Mouse (Mus musculus) forebrain, embryonic 11.5 days (tissue): Measurements from ENCODE around the gene Sox1. TPM values are rescaled to one million over a fixed set of nuclear protein-coding genes. Genes with fewer than 3 reads are reported as not detected.

Experiments used
- ATAC-seq: fragments of 200-750 bp; cut with Nextera tagmentation; replicated peaks from 2 replicates; pipeline ENCODE4 v1.8.0; 2017; ENCODE audit warnings: moderate TSS enrichment; ENCODE audit not compliant: low FRiP score
- DNase-seq: peaks from one replicate; pipeline ENCODE4 v3.0.0-alpha.2; 2017; ENCODE audit warnings: low spot score
- H3K27ac ChIP-seq: fragments of 300-500 bp; sonication (generic); 2 replicates; pipeline ENCODE4 v1.5.1; 2014; ENCODE audit warnings: low read depth, low read length
- H3K27me3 ChIP-seq: fragments of 300-500 bp; sonication (generic); 2 replicates; pipeline ENCODE4 v1.6.1; 2014; ENCODE audit warnings: mild to moderate bottlenecking, low read length, mixed read lengths; ENCODE audit not compliant: control insufficient read depth, insufficient read depth
- H3K36me3 ChIP-seq: fragments of 300-500 bp; sonication (generic); 2 replicates; pipeline ENCODE4 v1.6.1; 2014; ENCODE audit warnings: mild to moderate bottlenecking, low read length, moderate library complexity, mixed read lengths; ENCODE audit not compliant: control insufficient read depth, insufficient read depth
- H3K4me1 ChIP-seq: fragments of 300-500 bp; sonication (generic); replicated peaks from 2 replicates; pipeline ENCODE4 v1.6.1; 2014; ENCODE audit warnings: low read length, mixed read lengths; ENCODE audit not compliant: control insufficient read depth, insufficient read depth
- H3K4me2 ChIP-seq: fragments of 300-500 bp; sonication (generic); 2 replicates; pipeline ENCODE4 v1.6.1; 2014; ENCODE audit warnings: low read depth, mild to moderate bottlenecking, low read length, moderate library complexity, mixed read lengths; ENCODE audit not compliant: severe bottlenecking
- H3K4me3 ChIP-seq: fragments of 300-500 bp; sonication (generic); 2 replicates; pipeline ENCODE4 v1.5.1; 2014; ENCODE audit warnings: low read depth, low read length
- H3K9ac ChIP-seq: fragments of 300-500 bp; sonication (generic); 2 replicates; pipeline ENCODE4 v1.6.1; 2014; ENCODE audit warnings: low read length
- H3K9me3 ChIP-seq: fragments of 300-500 bp; sonication (generic); 2 replicates; pipeline ENCODE4 v1.6.1; 2016; ENCODE audit warnings: low read length, mixed read lengths; ENCODE audit not compliant: control insufficient read depth
- WGBS: fragments of 180-500 bp; shearing (Covaris S2); extraction: QIAGEN DNeasy Blood & Tissue Kit; methylation state at CpG from one replicate; pipeline ENCODE4 v1.1.7; 2014; 5-methylcytosine and 5-hydroxymethylcytosine counted together
- polyA plus RNA-seq: library from polyadenylated mRNA; unstranded; fragments of >200 nt; fragmentation: Nextera tagmentation; extraction: Ambion mirVana; gene quantifications from 2 replicates; pipeline ENCODE4 v1.2.1, GENCODE M21; 2014

Gene Sox1
- polyA plus RNA-seq, 1 experiment from 2014 or later = 11.3 TPM

DNA sequence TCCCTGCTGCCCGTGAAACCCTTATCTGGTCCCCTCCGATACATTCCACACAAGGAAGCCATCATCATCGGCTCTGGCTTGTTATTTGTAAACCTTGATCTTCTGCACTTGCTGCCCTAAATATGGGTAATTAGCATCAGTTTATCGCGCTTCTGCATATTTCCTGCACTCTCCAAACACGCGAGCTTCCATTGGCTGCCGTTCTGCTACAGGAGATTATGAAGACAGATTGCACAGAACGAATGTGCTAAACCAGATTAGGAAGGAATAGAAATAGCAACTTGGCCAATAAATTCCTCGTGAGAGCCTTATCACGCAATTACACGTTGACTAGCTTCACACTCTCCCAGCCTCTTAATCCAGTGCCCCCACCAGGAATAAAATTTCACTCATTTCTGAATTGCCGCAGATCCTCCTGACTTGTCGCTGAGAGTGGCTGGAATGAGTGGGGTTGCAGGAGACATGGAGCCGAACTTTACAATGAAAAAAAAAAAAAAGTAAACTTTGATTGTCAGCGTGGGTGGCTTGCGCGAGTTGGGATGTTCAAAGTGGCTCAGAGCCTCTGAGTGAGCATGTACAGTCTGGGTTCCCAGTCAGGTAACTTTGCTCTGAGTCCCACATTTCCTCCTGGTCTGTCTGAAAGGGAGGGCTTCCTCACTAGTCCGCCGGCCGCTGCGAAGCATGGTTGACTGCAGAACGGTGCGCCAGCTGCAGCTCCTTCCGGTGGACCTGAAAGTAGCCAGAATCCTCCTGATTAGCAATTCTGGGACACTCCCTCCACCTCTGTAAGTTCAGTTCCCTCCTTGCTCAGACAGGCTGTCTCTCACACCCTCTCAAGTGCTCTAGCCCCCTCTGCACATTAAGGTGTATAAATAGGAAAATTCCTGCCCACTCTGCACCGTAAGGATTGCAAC is 33.0 kb downstream of the Sox1 start:
- peak overlapping the region; percentile 14 for H3K9ac ChIP-seq

DNA sequence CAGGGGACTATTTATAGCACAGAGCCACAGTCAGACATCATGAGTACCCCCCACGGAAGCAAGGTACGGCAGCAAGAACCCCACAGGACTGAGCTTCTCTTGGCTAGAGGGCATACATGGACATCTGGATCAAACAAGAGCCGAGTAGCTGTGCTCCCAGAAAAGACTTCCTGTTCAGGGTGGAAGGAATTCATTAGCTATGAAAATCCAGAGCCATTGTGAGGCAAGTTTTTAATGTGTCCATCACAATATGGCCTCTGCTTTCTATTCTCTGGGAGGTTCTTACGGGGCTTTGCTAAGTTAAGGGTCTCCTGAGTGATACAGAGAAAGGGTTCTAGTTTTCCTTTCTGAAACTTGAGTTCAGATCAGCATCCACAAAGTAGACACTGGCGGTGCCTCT is 33.8 kb downstream of the Sox1 start:
- no peak overlapping the region for H3K4me3 ChIP-seq
- ATAC-seq (no peak), DNase-seq (no peak)
- H3K36me3 ChIP-seq = no peaks in the 10 kb centered on the region
- 8% methylated on average over 5 of the region's 5 CpGs for WGBS
- H3K27ac ChIP-seq = peak overlapping the region; percentile 97
- H3K4me2 ChIP-seq = peak overlapping the region; percentile 81; the same call in 1 of the 2 replicates
- H3K9ac ChIP-seq = peak overlapping the region; percentile 14
- H3K27me3 ChIP-seq = peaks cover 12% of the 10 kb centered on the region; the same call in 1 of the 2 replicates
- no peaks in the 10 kb centered on the region for H3K9me3 ChIP-seq
- H3K4me1 ChIP-seq = peaks cover 29% of the 10 kb centered on the region

More for the DNA sequence above, 33.0 kb downstream of the Sox1 start:
- Histone ChIP-seq H3K9me3 (no peaks in the 10 kb centered on the region), H3K4me3 (no peak overlapping the region), H3K36me3 (no peaks in the 10 kb centered on the region), H3K27ac (peak overlapping the region; percentile 97), H3K4me1 (peaks cover 29% of the 10 kb centered on the region), H3K4me2 (peak overlapping the region; percentile 31; the same call in 1 of the 2 replicates), H3K27me3 (peaks cover 13% of the 10 kb centered on the region; the same call in 1 of the 2 replicates)
- ATAC-seq (no peak), DNase-seq (peak; percentile 65)
- 24% methylated on average over 26 of the region's 26 CpGs for WGBS

DNA sequence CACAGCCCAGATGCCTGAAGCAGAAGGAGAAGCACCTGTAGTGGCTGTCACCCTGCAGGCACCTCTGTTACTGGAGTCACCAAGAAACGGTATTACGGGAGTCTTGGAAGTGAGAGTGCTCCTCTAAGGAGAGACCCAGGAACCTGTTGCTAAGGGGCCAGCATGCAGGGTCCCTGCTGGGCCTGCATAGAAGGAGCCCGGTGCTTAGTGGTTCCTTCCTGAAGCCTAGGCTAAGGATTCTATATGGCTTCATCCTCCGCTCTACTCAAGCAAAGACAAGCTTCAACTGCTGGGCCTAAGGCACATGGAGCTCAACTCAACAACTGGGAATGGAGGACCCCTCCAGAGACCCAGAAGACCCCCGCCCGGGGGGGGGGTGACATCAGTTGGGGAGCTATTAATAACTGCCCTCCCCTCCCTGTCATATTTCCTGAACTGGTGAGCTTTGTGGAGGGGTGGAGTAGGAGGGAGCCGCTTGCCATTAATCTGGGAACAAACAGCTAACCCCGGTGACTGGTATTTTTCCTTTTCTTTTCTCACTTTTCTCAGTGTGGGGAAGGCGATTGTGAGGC is 34.6 kb downstream of the Sox1 start:
- H3K4me3 ChIP-seq = no peak overlapping the region; the same call in 1 of the 2 replicates

GRCm38 (mm10) chr8:12430173-12430899 is 35.2 kb downstream of the Sox1 start:
- Histone ChIP-seq H3K4me1 (peaks cover 32% of the 10 kb centered on the region), H3K27ac (peak overlapping the region; percentile 97), H3K4me3 (peak overlapping the region; percentile 38), H3K4me2 (peak overlapping the region; percentile 81), H3K36me3 (no peaks in the 10 kb centered on the region), H3K9ac (peak overlapping the region; percentile 72), H3K9me3 (no peaks in the 10 kb centered on the region), H3K27me3 (peaks cover 12% of the 10 kb centered on the region; the same call in 1 of the 2 replicates)
- ATAC-seq (peak; percentile 85), DNase-seq (peak; percentile 91)
- WGBS = 1% methylated on average over 46 of the region's 46 CpGs

More for the DNA sequence above, 34.6 kb downstream of the Sox1 start:
- no peaks in the 10 kb centered on the region for H3K36me3 ChIP-seq
- ATAC-seq (no peak; the same call in 1 of the 2 replicates), DNase-seq (peak; percentile 60)
- H3K27me3 ChIP-seq = peaks cover 12% of the 10 kb centered on the region; the same call in 1 of the 2 replicates
- H3K9ac ChIP-seq = no peak overlapping the region; the same call in 1 of the 2 replicates
- peak overlapping the region; percentile 81 for H3K4me2 ChIP-seq
- no peaks in the 10 kb centered on the region for H3K9me3 ChIP-seq
- peaks cover 30% of the 10 kb centered on the region for H3K4me1 ChIP-seq
- WGBS = 1% methylated on average over 9 of the region's 9 CpGs
- peak overlapping the region; percentile 97 for H3K27ac ChIP-seq

GRCm38 (mm10) chr8:12430900-12431737 is 36.0 kb downstream of the Sox1 start:
- H3K9ac ChIP-seq = peak overlapping the region; percentile 72
- H3K36me3 ChIP-seq = no peaks in the 10 kb centered on the region
- peaks cover 9% of the 10 kb centered on the region; the same call in 1 of the 2 replicates for H3K27me3 ChIP-seq
- DNase-seq = peak; percentile 79
- peak overlapping the region; percentile 38 for H3K4me3 ChIP-seq
- H3K4me1 ChIP-seq = peaks cover 32% of the 10 kb centered on the region
- peak overlapping the region; percentile 97 for H3K27ac ChIP-seq
- H3K4me2 ChIP-seq = peak overlapping the region; percentile 81
- ATAC-seq = peak; percentile 53
- WGBS = under 1% methylated on average over 50 of the region's 51 CpGs
- no peaks in the 10 kb centered on the region for H3K9me3 ChIP-seq

GRCm38 (mm10) chr8:12431738-12432055 is 36.6 kb downstream of the Sox1 start:
- H3K9me3 ChIP-seq = no peaks in the 10 kb centered on the region
- H3K27me3 ChIP-seq = peaks cover 9% of the 10 kb centered on the region; the same call in 1 of the 2 replicates
- 41% methylated on average over 6 of the region's 6 CpGs for WGBS
- no peak for ATAC-seq
- peak overlapping the region; percentile 97 for H3K27ac ChIP-seq
- peak overlapping the region; percentile 38; the same call in 1 of the 2 replicates for H3K4me3 ChIP-seq
- DNase-seq = no peak
- H3K36me3 ChIP-seq = no peaks in the 10 kb centered on the region
- H3K9ac ChIP-seq = peak overlapping the region; percentile 72
- H3K4me1 ChIP-seq = peaks cover 32% of the 10 kb centered on the region
- peak overlapping the region; percentile 81 for H3K4me2 ChIP-seq

GRCm38 (mm10) chr8:12432546-12432945 is 37.5 kb downstream of the Sox1 start:
- peak overlapping the region; percentile 2; the same call in 1 of the 2 replicates for H3K4me2 ChIP-seq
- H3K36me3 ChIP-seq = no peaks in the 10 kb centered on the region
- ATAC-seq (peak; percentile 28; the same call in 1 of the 2 replicates), DNase-seq (peak; percentile 77)
- no peak overlapping the region for H3K9ac ChIP-seq
- 14% methylated on average over 7 of the region's 7 CpGs for WGBS
- peaks cover 9% of the 10 kb centered on the region; the same call in 1 of the 2 replicates for H3K27me3 ChIP-seq
- H3K4me1 ChIP-seq = peaks cover 32% of the 10 kb centered on the region
- H3K27ac ChIP-seq = peak overlapping the region; percentile 97
- H3K9me3 ChIP-seq = no peaks in the 10 kb centered on the region
- H3K4me3 ChIP-seq = no peak overlapping the region
